In the genomic region with DNA sequence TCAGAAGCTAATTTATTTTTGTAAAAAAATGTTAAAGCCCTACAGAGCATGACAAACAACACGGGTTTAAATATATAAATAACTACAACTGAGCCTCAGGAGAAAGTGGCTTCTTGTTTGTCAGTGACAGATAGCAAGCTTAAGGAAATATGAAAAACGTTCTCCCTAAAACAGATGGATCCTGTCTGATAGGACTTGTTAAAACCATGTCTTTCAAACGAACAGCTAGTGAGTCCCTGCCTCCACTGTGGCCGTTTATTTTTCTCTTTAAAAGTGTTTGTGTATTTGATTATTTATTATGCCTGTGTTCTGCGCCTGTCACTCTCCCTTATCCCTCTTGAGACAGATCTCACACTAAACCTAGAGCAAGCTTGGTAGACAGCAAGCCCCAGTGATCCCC, we compare ENCODE assay signal across 24 mouse cellular contexts.
"Had no signal": no experiment of that assay in that cellular context is flagged by ENCODE, and none has a peak within 500 bp of the region (broad histone marks: within the 10 kb centered on the region; RNA-seq: fewer than 3 reads in every experiment).

No protein-coding gene starts in this region.

- ATAC-seq: hindbrain, postnatal 0 days; intestine, embryonic 16.5 days had no signal

- DNase-seq: gastrocnemius, postnatal 14 days; gastrocnemius, postnatal 36 days; heart, adult 11 months; heart, adult 2 months; heart, postnatal 14 days; heart, postnatal 36 days; kidney, adult 11 months; kidney, adult 2 months; kidney, adult 9 months; kidney, postnatal 25 days; kidney, postnatal 4 days had no signal

- H3K4me2 ChIP-seq: heart, embryonic 11.5 days; heart, embryonic 13.5 days; heart, embryonic 15.5 days; hindbrain, embryonic 13.5 days; hindbrain, embryonic 15.5 days; kidney, embryonic 15.5 days; limb, embryonic 12.5 days had no signal

- H3K9ac ChIP-seq: heart, embryonic 13.5 days; heart, embryonic 15.5 days; hindbrain, embryonic 13.5 days; hindbrain, embryonic 15.5 days; kidney, embryonic 15.5 days; limb, embryonic 12.5 days had no signal

- H3K27ac ChIP-seq: heart, adult 2 months; heart, embryonic 13.5 days; heart, embryonic 15.5 days; hindbrain, embryonic 13.5 days; hindbrain, embryonic 15.5 days; hindbrain, postnatal 0 days; kidney, embryonic 15.5 days; kidney, postnatal 0 days; layer of hippocampus, adult 2 months; left cerebral cortex, adult 2 months; limb, embryonic 10.5 days; limb, embryonic 12.5 days had no signal

- H3K4me3 ChIP-seq: heart, adult 2 months; heart, embryonic 13.5 days; heart, embryonic 15.5 days; hindbrain, embryonic 13.5 days; hindbrain, embryonic 15.5 days; kidney, embryonic 15.5 days; layer of hippocampus, adult 2 months; left cerebral cortex, adult 2 months; limb, embryonic 10.5 days; limb, embryonic 12.5 days had no signal

- H3K9me3 ChIP-seq: heart, embryonic 13.5 days; heart, embryonic 15.5 days; hindbrain, embryonic 13.5 days; hindbrain, embryonic 15.5 days; kidney, embryonic 15.5 days; limb, embryonic 10.5 days; limb, embryonic 12.5 days had no signal

- H3K36me3 ChIP-seq: heart, embryonic 13.5 days; heart, embryonic 15.5 days; hindbrain, embryonic 13.5 days; hindbrain, embryonic 15.5 days; kidney, embryonic 15.5 days; limb, embryonic 10.5 days; limb, embryonic 12.5 days had no signal

- H3K4me1 ChIP-seq: heart, embryonic 13.5 days; heart, embryonic 15.5 days; hindbrain, embryonic 13.5 days; hindbrain, embryonic 15.5 days; kidney, embryonic 15.5 days; limb, embryonic 10.5 days; limb, embryonic 12.5 days had no signal

- H3K27me3 ChIP-seq: heart, embryonic 13.5 days; heart, embryonic 15.5 days; hindbrain, embryonic 13.5 days; hindbrain, embryonic 15.5 days; kidney, embryonic 15.5 days; limb, embryonic 12.5 days had no signal
